Mouse (Mus musculus) lung, embryonic 15.5 days (tissue): Measurements from ENCODE around the gene Cadps2. TPM values are rescaled to one million over a fixed set of nuclear protein-coding genes. Genes with fewer than 3 reads are reported as not detected.

ENCODE experiments used
- ATAC-seq: fragments of 200-750 bp; cut with Nextera tagmentation; 2 replicates; pipeline ENCODE4 v1.8.0; 2017; ENCODE audit warnings: moderate number of reproducible peaks, borderline replicate concordance; ENCODE audit not compliant: low FRiP score, low TSS enrichment; ENCODE audit errors: extremely low read depth
- H3K27ac ChIP-seq: fragments of 300-500 bp; sonication (generic); 2 replicates; pipeline ENCODE4 v1.5.1; 2015; ENCODE audit warnings: moderate library complexity, mild to moderate bottlenecking, inconsistent platforms
- H3K27me3 ChIP-seq: fragments of 300-500 bp; sonication (generic); 2 replicates; pipeline ENCODE4 v1.6.1; 2015; ENCODE audit warnings: inconsistent platforms
- H3K36me3 ChIP-seq: fragments of 300-500 bp; sonication (generic); 2 replicates; pipeline ENCODE4 v1.6.1; 2015; ENCODE audit warnings: inconsistent platforms
- H3K4me1 ChIP-seq: fragments of 300-500 bp; sonication (generic); 2 replicates; pipeline ENCODE4 v1.6.1; 2015; ENCODE audit warnings: inconsistent platforms
- H3K4me2 ChIP-seq: fragments of 300-500 bp; sonication (generic); 2 replicates; pipeline ENCODE4 v1.6.1; 2015; ENCODE audit warnings: inconsistent platforms, mild to moderate bottlenecking, moderate library complexity
- H3K4me3 ChIP-seq: fragments of 300-500 bp; sonication (generic); 2 replicates; pipeline ENCODE4 v1.5.1; 2015; ENCODE audit warnings: mild to moderate bottlenecking, inconsistent platforms
- H3K9ac ChIP-seq: fragments of 300-500 bp; sonication (generic); 2 replicates; pipeline ENCODE4 v1.6.1; 2015; ENCODE audit warnings: inconsistent platforms
- H3K9me3 ChIP-seq: fragments of 300-500 bp; sonication (generic); 2 replicates; pipeline ENCODE4 v1.6.1; 2016; ENCODE audit warnings: inconsistent platforms
- WGBS: fragments of 180-500 bp; shearing (Covaris S2); methylation state at CpG from one replicate; pipeline ENCODE4 v1.1.7; 2015; 5-methylcytosine and 5-hydroxymethylcytosine counted together
- polyA plus RNA-seq: library from polyadenylated mRNA; unstranded; fragments of >200 nt; fragmentation: Nextera tagmentation; extraction: Ambion mirVana; gene quantifications from 2 replicates; pipeline ENCODE4 v1.2.1, GENCODE M21; 2015

The Cadps2 gene
- polyA plus RNA-seq, 1 experiment from 2014 or later, result 7.9 TPM

DNA sequence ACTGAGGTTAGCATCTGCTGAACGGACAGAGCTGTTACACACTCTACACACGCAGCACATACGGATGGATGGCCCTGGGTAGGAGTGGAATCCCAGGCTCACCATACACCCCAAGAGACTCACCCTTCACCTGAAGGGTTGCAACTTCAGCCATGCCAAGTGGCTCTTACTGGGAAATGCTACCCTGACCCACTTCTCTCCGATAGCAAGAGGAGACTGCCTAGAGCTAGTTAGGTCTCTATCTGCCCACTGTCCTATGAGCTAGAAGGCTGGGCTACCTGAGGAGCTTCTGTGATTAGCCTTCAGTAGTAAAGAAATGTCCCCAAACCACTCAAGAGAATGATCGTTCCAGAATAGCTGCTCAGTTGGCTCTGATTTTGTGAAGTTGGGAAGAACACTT is 2.1 kb downstream of the Cadps2 start:
- peak overlapping the region; percentile 18; the same call in 1 of the 2 replicates for H3K4me2 ChIP-seq
- no peaks in the 10 kb centered on the region for H3K36me3 ChIP-seq
- H3K4me1 ChIP-seq, result peaks cover 11% of the 10 kb centered on the region; the same call in 1 of the 2 replicates
- H3K4me3 ChIP-seq, result no peak overlapping the region
- peaks cover 11% of the 10 kb centered on the region for H3K27me3 ChIP-seq
- no peak for ATAC-seq
- 69% methylated on average over 5 of the region's 5 CpGs for WGBS
- 0 out of 2 replicates have a peak overlapping the region, but pooled peaks have one; percentile 22 for H3K9ac ChIP-seq
- no peaks in the 10 kb centered on the region for H3K9me3 ChIP-seq
- H3K27ac ChIP-seq, result no peak overlapping the region

DNA sequence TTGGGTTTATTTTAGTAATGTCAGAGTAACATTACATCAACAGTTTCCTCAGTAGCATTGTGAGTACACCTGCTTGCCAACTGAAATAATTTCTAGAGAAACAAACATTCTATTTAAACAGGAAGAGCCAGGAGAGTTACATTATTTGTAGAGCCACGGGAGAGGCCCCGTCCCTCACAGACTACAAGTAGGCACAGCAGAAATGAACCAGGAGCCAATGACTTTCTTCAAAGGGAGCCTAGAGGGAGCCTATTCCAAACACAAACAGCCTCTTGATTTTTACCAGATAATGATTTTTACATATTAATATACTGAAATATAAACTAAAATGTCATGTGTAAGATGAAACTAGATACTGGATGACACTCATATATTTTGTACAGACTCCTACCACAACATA is 2.5 kb downstream of the Cadps2 start:
- H3K9me3 ChIP-seq, result no peaks in the 10 kb centered on the region
- peaks cover 11% of the 10 kb centered on the region; the same call in 1 of the 2 replicates for H3K4me1 ChIP-seq
- ATAC-seq, result no peak
- H3K27ac ChIP-seq, result no peak overlapping the region
- no peak overlapping the region for H3K4me3 ChIP-seq
- H3K36me3 ChIP-seq, result no peaks in the 10 kb centered on the region
- WGBS, result 13% methylated on average over 2 of the region's 2 CpGs
- H3K9ac ChIP-seq, result no peak overlapping the region
- H3K4me2 ChIP-seq, result no peak overlapping the region
- H3K27me3 ChIP-seq, result peaks cover 11% of the 10 kb centered on the region

DNA sequence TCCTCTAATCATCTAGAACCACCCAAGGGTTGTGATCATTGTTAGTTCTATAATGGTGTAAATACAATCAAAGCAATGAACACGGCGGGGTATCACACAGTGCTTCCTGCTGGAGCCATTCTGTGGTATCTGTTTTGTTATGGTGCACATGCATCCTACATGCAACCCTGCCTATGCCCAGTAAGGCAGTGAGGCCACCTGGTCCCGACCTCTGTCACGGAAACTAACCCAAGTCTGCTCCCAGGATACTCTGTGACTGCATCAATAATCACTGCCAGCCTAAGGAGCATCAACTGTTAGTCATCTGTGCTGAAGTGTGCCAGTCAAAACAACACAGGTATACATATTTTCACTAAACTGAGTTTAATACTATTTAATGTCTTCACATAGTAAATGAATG is 3.7 kb downstream of the Cadps2 start:
- 83% methylated on average over 4 of the region's 4 CpGs for WGBS
- H3K4me3 ChIP-seq, result no peak overlapping the region
- H3K27me3 ChIP-seq, result peaks cover 11% of the 10 kb centered on the region
- H3K4me1 ChIP-seq, result peaks cover 11% of the 10 kb centered on the region; the same call in 1 of the 2 replicates
- H3K36me3 ChIP-seq, result no peaks in the 10 kb centered on the region
- H3K9me3 ChIP-seq, result no peaks in the 10 kb centered on the region
- no peak for ATAC-seq
- H3K9ac ChIP-seq, result no peak overlapping the region
- no peak overlapping the region for H3K27ac ChIP-seq
- no peak overlapping the region for H3K4me2 ChIP-seq

DNA sequence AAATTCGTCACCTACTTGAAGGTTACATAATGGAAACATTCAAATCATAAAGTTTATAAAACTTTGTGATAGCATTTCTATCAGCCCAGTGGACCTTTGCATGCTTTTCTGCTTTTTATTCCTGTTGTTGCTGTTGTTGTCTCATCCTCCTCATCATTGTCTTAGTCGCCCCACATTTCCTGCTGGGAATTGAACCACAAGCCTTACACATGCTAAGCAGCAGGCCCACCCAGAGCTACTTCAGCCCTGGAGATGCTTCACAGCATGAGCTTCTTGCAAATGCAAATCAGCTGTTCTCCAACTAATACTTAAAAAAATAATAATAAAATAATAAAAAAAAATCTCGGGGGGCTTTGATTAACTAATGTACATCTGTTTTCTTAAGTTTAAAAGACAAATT is 8.5 kb downstream of the Cadps2 start:
- H3K9ac ChIP-seq, result no peak overlapping the region
- H3K27me3 ChIP-seq, result no peaks in the 10 kb centered on the region
- ATAC-seq, result no peak
- 65% methylated on average over 3 of the region's 3 CpGs for WGBS
- H3K27ac ChIP-seq, result no peak overlapping the region
- no peaks in the 10 kb centered on the region for H3K4me1 ChIP-seq
- no peak overlapping the region for H3K4me3 ChIP-seq
- no peak overlapping the region for H3K4me2 ChIP-seq
- H3K36me3 ChIP-seq, result no peaks in the 10 kb centered on the region
- H3K9me3 ChIP-seq, result no peaks in the 10 kb centered on the region

DNA sequence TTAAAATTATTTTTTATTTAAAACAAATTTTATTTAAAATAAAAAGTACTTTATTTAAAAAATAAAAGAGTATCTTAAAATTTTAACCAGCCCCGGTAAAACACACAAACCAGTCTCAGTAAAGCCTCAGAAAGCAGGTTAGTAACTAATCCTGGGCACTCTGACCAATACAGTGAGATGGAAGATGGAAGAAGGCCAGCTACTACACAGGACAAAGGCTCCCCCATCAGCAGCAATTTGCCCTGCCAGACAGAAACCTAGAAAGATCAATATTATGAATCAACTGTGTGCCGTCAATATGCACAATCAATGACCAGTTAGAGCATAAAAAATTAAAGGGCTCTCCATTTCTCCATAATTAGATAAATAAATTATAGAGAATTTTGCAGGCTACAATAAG is 9.9 kb downstream of the Cadps2 start:
- H3K9ac ChIP-seq, result no peak overlapping the region
- H3K9me3 ChIP-seq, result no peaks in the 10 kb centered on the region
- no peak overlapping the region for H3K27ac ChIP-seq
- no peak overlapping the region for H3K4me3 ChIP-seq
- no peaks in the 10 kb centered on the region for H3K36me3 ChIP-seq
- ATAC-seq, result no peak
- H3K4me1 ChIP-seq, result no peaks in the 10 kb centered on the region
- no peak overlapping the region for H3K4me2 ChIP-seq
- no peaks in the 10 kb centered on the region for H3K27me3 ChIP-seq
- WGBS, result 93% methylated on average over 2 of the region's 2 CpGs

DNA sequence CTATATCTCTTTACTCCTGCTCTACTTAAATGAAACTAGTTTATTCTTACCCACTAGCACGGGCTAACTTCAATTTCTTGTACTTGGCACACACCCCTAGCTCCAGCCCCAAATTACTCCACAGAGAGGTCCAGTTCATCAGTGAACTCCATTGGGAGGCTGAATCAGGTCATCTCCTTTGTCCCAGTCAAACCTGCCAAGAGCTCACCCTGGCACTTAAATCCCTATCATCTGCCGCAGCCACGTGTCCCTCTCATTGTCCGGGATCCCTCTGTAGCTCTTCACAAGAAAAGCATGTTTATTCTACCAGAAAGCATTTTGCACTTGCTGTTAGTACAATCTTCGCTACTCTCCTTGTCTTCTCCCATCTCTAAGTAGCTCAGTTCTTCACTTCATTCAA is 17.4 kb downstream of the Cadps2 start:
- WGBS, result 76% methylated on average over 5 of the region's 5 CpGs

DNA sequence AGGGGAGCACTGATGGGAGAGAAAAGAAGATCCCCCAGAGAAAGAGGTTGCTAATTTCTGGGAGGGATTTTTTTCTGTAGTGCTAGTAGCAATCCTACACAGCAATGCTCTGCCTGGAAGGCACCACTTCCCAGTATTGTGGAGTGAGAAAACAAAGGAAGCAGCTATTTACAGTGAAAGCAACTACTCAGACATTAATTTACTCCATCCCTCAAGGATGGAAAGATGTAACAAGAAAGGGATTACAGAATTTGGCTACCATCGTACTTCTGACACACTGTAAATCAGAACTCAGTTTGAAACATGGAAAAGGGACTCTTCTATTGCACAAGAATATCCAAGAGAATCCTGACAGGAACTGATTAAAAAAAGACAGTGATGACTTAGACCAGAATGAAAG is 29.1 kb downstream of the Cadps2 start:
- H3K4me1 ChIP-seq, result no peaks in the 10 kb centered on the region
- no peak overlapping the region for H3K9ac ChIP-seq
- H3K27me3 ChIP-seq, result no peaks in the 10 kb centered on the region
- no peak overlapping the region for H3K4me2 ChIP-seq
- H3K27ac ChIP-seq, result no peak overlapping the region; the same call in 1 of the 2 replicates
- peak; percentile 73; the same call in 1 of the 2 replicates for ATAC-seq
- no peak overlapping the region for H3K4me3 ChIP-seq
- 51% methylated on average over 1 of the region's 1 CpGs for WGBS
- H3K9me3 ChIP-seq, result no peaks in the 10 kb centered on the region
- H3K36me3 ChIP-seq, result no peaks in the 10 kb centered on the region

More for the DNA sequence above, 17.4 kb downstream of the Cadps2 start:
- H3K4me2 ChIP-seq, result no peak overlapping the region
- H3K27me3 ChIP-seq, result no peaks in the 10 kb centered on the region
- ATAC-seq, result no peak
- H3K36me3 ChIP-seq, result no peaks in the 10 kb centered on the region
- no peak overlapping the region for H3K4me3 ChIP-seq
- no peaks in the 10 kb centered on the region for H3K4me1 ChIP-seq
- H3K9me3 ChIP-seq, result no peaks in the 10 kb centered on the region
- no peak overlapping the region for H3K9ac ChIP-seq
- no peak overlapping the region for H3K27ac ChIP-seq

DNA sequence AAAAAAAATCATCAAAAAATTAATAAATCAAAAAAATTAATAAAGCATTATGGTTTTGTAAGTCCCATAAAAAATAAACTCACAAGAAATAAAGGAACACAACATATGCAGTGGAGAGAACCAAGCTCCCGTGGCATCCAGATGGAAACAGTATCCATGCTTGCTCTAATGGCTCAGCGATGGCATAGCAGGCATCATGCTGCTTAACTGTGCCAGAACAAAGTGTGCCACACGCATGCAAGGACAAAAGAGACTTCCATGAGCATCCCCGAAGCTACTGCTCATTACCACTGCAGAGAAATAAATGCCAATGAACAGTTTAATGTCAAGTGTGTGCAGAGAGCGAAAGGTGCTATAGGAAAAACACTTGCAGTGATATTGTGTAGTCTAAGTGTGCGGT is 29.9 kb downstream of the Cadps2 start:
- 88% methylated on average over 6 of the region's 6 CpGs for WGBS
- H3K9me3 ChIP-seq, result no peaks in the 10 kb centered on the region
- H3K27ac ChIP-seq, result no peak overlapping the region
- no peaks in the 10 kb centered on the region for H3K4me1 ChIP-seq
- no peaks in the 10 kb centered on the region for H3K36me3 ChIP-seq
- H3K4me2 ChIP-seq, result no peak overlapping the region
- H3K4me3 ChIP-seq, result no peak overlapping the region
- no peak for ATAC-seq
- no peaks in the 10 kb centered on the region for H3K27me3 ChIP-seq
- no peak overlapping the region for H3K9ac ChIP-seq

DNA sequence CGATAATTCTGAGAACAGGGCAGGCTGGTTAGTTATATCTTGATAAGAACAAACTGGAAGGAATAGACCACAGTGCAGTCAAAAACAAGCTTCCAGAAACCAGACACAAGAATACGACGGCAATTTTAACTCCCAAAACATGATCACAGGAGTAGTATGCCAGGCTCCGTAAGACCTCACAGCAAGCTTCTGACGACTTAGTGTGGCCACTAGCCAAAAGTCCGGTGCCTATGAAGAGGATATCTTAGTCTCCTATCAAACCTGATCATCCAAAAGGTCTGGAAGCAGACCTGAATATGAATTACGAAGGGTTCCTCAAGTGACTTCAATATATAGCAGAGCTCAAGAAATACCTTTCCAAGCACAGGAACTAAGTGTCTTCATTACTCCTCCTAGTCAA is 33.9 kb downstream of the Cadps2 start:
- ATAC-seq, result no peak
- Histone ChIP-seq H3K36me3 (no peaks in the 10 kb centered on the region), H3K4me3 (no peak overlapping the region), H3K27ac (no peak overlapping the region), H3K27me3 (no peaks in the 10 kb centered on the region), H3K4me1 (no peaks in the 10 kb centered on the region), H3K9ac (no peak overlapping the region), H3K4me2 (no peak overlapping the region), H3K9me3 (no peaks in the 10 kb centered on the region)
- 90% methylated on average over 7 of the region's 7 CpGs for WGBS

DNA sequence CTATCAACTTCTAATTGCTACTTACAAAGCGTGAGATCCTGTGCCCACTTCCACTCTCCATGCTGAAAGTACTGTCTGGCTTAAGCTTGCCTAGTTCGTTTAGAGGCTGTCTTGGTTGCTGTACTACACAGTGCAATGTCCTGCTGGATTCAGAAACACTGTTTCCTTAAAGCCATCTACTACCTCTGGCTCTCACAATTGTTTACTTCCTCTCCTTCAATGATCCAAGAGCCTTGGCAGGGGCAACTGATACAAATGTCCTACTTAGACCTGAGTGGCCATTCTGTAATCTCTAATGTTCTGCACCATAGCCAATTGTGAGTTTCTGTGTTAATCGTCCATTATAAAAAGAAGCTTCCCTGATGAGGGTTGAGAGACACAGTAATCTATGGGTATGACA is 47.4 kb downstream of the Cadps2 start:
- no peaks in the 10 kb centered on the region for H3K27me3 ChIP-seq
- no peak; the same call in 1 of the 2 replicates for ATAC-seq
- H3K27ac ChIP-seq, result no peak overlapping the region
- no peak overlapping the region for H3K4me2 ChIP-seq
- WGBS, result 64% methylated on average over 3 of the region's 3 CpGs
- no peak overlapping the region for H3K9ac ChIP-seq
- no peak overlapping the region for H3K4me3 ChIP-seq
- no peaks in the 10 kb centered on the region for H3K36me3 ChIP-seq
- H3K4me1 ChIP-seq, result no peaks in the 10 kb centered on the region
- no peaks in the 10 kb centered on the region for H3K9me3 ChIP-seq

DNA sequence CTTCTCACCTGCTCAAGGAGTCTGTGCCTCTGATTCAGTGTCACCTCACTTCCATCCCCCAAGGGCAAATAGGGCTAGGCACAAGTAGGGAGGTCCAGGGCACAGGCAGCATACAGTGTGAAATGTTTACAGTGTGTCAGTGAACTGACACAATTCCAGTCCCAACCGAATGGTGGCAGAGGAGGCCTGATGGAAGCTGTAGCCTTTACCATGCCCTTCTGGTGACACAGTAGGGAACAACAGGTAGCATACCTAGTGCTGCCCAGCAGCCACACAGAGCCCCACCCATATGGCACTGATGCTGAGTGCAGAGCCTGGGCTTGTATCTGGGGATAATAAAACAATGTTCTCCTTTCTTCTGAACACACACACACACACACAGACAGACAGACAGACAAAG is 61.6 kb downstream of the Cadps2 start:
- 13% methylated on average over 1 of the region's 1 CpGs for WGBS
- no peaks in the 10 kb centered on the region for H3K4me1 ChIP-seq
- H3K9ac ChIP-seq, result no peak overlapping the region
- no peaks in the 10 kb centered on the region for H3K36me3 ChIP-seq
- no peak overlapping the region for H3K4me3 ChIP-seq
- H3K9me3 ChIP-seq, result no peaks in the 10 kb centered on the region
- H3K27me3 ChIP-seq, result no peaks in the 10 kb centered on the region
- no peak overlapping the region for H3K4me2 ChIP-seq
- no peak overlapping the region for H3K27ac ChIP-seq
- ATAC-seq, result no peak

DNA sequence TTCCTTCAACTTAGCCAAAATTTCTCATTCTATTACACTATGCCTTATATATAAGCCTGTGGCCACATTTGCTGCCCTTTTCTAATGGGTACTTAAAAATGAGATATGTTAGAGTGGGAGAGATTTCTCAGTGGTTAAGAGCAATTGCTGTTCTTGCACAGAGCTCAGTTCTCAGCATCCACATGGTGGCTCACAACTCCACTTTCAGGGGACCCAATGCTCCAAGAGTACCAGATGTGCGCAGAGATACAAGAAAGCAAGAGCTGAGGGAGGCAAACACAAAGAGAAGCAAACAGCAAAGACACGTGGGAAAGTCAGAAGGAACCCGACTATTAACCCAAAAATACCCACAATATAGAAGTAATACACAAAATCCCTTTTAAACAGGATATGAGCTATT is 77.0 kb downstream of the Cadps2 start:
- Histone ChIP-seq H3K27me3 (no peaks in the 10 kb centered on the region), H3K4me2 (no peak overlapping the region), H3K4me1 (no peaks in the 10 kb centered on the region), H3K36me3 (no peaks in the 10 kb centered on the region), H3K4me3 (no peak overlapping the region), H3K9ac (no peak overlapping the region), H3K9me3 (no peaks in the 10 kb centered on the region), H3K27ac (no peak overlapping the region)
- no peak for ATAC-seq
- 51% methylated on average over 3 of the region's 3 CpGs for WGBS

DNA sequence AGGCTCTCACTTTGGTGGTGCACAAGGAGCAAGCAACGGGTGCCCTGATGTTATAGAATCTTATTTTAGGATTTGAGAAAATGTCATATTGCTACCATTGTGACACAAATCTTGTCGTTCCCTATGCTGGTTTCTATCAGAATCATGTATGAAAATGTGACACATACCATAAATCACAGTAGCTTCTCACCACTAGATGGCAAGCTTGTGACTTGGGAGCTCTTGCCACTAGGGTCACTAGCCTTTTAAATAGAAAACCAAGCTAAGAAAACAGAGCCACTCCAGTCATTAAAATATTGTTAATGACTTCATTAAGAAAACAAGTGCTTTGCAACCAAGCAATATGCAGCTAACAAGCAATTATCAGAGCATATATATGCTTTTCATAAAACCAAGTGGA is 81.0 kb downstream of the Cadps2 start:
- 77% methylated on average over 2 of the region's 2 CpGs for WGBS
- H3K4me2 ChIP-seq, result no peak overlapping the region
- H3K9ac ChIP-seq, result no peak overlapping the region
- no peaks in the 10 kb centered on the region for H3K27me3 ChIP-seq
- H3K36me3 ChIP-seq, result no peaks in the 10 kb centered on the region
- H3K4me3 ChIP-seq, result no peak overlapping the region
- no peaks in the 10 kb centered on the region for H3K9me3 ChIP-seq
- ATAC-seq, result no peak
- H3K27ac ChIP-seq, result no peak overlapping the region
- H3K4me1 ChIP-seq, result no peaks in the 10 kb centered on the region
